Mouse (Mus musculus) olfactory bulb, adult 2 months (tissue): ENCODE results near the gene Gm5134.

ENCODE experiments used
- CTCF ChIP-seq: fragments of 200-500 bp; IDR thresholded peaks from 2 replicates; pipeline ENCODE4 v1.5.1; 2012; ENCODE audit warnings: low read depth, mild to moderate bottlenecking, low read length, moderate library complexity; ENCODE audit not compliant: insufficient read depth
- POLR2A ChIP-seq: fragments of 200-500 bp; IDR thresholded peaks from 2 replicates; pipeline ENCODE4 v1.6.1; 2012; ENCODE audit warnings: mild to moderate bottlenecking, low read depth, low read length, moderate library complexity; ENCODE audit not compliant: insufficient read depth

DNA sequence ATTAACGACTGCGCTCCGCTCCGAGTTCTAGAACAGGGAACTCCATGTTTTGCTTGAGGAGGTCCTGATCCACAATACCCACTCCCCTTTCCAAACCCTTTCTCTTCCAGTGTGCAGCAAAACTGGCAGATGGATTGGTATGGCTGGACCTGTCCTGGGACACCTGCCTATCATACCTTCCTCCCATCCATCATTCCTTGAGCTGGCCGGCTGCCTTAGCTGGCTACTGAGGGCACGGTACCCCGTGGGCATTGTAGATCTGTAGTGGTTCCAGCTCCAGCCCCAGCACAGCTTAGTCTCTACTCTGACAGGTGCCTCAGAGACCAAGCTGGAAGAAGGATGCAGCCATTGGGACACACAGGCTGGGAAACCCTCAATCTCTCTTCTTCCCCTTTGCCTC, 23.0 kb upstream of the Gm5134 start:
- no peak for TF ChIP-seq CTCF
- no peak for TF ChIP-seq POLR2A
